Mouse (Mus musculus): ENCODE data around the gene Fanci.

GRCm38 (mm10) chr7:79493915-79494314 is 102.2 kb downstream of the Fanci start:
- TF ChIP-seq CTCF (IDR thresholded peaks at IDR 0.05; ENCODE audit: low read depth), result peak; percentile 81
- TF ChIP-seq EP300 (IDR thresholded peaks at IDR 0.05; ENCODE audit: low read depth), result no peak
